Mouse (Mus musculus) gastrocnemius, postnatal 14 days (tissue): ENCODE data around the gene Zfp940. TPM values are rescaled to one million over a fixed set of nuclear protein-coding genes. Genes with fewer than 3 reads are reported as not detected.
"Not testable (repeated sequence)": the region's sequence is repeated elsewhere in the genome, so short reads cannot be mapped to it uniquely, and the experiment has no call there.

Source experiments
- DNase-seq: peaks from one replicate; pipeline ENCODE4 v3.0.0; 2021; ENCODE audit warnings: mixed read lengths
- intact Hi-C: fragments of 180-260 bp; cut with DNase I; formaldehyde crosslinking; loops from one replicate; pipeline ENCODE4 v1.15.1; 2025; ENCODE audit warnings: low total_unique reads
- long read RNA-seq, 2 experiments: library from polyadenylated mRNA; stranded (forward); transcript quantifications; one replicate each; pipeline ENCODE4 v2.0.0; 2021
- total RNA-seq, 2 experiments: library from RNA; stranded (reverse); gene quantifications; 2 replicates each; pipeline ENCODE4 v1.2.3; 2021

Gene Zfp940
- total RNA-seq, result under 1 TPM; 0.27 to 0.35 TPM
- long read RNA-seq, experiment 1, partial matches to known transcripts, result 0 of 1 reads
- long read RNA-seq, experiment 1, other reads (novel, unspliced or antisense), result 0 of 1 reads
- long read RNA-seq, experiment 2, partial matches to known transcripts, result 0 of 1 reads
- long read RNA-seq, experiment 2, other reads (novel, unspliced or antisense), result 0 of 1 reads

DNA sequence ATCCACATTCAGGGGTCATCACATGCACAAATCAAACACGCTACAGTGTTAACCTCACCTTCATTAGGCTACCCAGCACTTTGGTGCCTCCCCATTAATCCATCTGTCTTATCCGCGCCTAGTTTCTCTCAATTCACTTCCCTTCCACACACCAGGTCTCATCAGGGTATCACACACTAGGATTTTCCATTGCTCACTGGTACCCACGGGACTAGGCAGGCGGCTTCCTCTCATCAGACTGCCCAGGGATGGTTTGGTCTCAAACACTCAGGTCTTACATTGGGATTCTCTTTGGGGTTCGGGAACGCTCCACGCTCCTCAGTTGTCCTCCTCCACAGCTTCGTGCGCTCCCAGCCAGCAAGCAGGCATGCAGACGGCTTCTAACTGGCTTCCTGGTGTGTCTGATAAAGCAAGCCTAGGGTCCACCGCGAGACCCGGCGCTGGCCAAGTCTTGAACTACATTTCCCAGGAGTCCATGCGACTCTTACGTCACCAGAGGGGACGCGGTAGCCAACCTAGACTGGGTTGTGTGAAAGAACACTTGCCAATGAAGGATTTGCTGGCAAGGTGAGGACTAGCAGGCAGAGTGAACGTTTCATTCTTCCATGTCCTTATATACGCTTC lies at the start of gene Zfp940:
Gene Zfp940, minus strand, starts transcription at position 451 of the 624 bp plus-strand sequence.
- peak; percentile 70 for DNase-seq

DNA sequence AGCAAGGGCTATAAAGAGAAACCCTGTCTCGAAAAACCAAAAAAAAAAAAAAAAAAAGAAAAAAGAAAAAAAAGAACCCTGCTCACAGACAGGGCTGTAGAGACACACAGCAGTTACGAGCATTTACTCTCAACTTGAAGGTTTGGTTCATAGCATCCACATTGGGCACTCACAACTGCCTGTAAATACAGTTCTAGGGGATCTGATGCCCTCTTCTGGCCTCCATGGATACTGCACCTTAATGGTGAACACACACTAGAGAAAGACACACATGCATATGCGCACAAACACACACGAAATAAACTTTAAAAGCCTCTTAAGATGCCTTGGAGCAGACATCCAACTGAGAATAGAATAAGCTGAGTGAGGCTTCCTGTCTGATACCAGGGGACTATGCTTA lies 44.9 kb upstream of the Zfp940 start:
- DNase-seq, result no peak
- intact Hi-C loops, result no loop called here

More for the DNA sequence above, at the start of gene Zfp940:
- intact Hi-C loops, result no loop called here

- intact Hi-C loops, result no loop called here
- DNase-seq, result no peak
Measured at GRCm38 (mm10) chr7:29892756-29893155, 39.3 kb upstream of the Zfp940 start.

DNA sequence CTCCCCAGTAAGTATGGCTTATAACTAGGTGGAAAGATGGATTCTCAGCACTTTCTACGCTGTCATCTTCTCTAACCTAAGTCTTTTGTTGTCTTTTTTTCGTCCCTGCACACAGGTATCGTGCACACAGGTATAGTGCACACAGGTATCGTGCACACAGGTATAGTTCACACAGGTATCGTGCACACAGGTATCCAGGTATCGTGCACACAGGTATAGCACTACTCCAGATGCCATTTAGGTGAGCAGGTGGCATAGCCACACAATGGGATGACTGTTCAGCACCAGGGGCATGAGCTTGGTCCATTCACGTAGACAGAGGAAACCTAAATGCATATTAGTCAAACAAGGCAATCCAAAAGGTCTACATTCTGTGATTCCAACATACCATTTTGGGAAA lies 37.0 kb upstream of the Zfp940 start:
- DNase-seq, result no peak
- intact Hi-C loops, result no loop called here

- DNase-seq, result no peak
- intact Hi-C loops, result no loop called here
Measured at GRCm38 (mm10) chr7:29880916-29881315, 27.4 kb upstream of the Zfp940 start.

GRCm38 (mm10) chr7:29880056-29880455 lies 26.6 kb upstream of the Zfp940 start:
- DNase-seq, result no peak
- intact Hi-C loops, result no loop called here

GRCm38 (mm10) chr7:29877561-29877960 lies 24.1 kb upstream of the Zfp940 start:
- DNase-seq, intact Hi-C loops: not testable (repeated sequence)

DNA sequence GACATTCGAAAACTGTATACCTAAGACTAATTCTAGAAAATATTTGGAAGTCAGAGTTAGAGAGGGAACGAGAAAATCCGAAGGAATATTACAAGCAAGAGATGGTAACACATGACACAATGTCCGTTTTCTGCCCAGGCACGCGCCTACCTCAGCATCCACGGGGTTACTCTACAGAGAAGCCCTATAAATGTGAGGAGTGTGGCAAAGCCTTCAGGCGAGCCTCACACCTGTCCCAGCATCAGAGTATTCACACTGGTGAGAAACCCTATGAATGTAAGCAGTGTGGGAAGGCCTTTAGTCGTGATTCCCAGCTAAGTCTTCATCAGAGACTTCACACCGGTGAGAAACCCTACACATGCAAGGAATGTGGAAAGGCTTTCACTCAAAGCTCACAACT lies 20.8 kb upstream of the Zfp940 start:
- no peak for DNase-seq
- intact Hi-C loops, result no loop called here

DNA sequence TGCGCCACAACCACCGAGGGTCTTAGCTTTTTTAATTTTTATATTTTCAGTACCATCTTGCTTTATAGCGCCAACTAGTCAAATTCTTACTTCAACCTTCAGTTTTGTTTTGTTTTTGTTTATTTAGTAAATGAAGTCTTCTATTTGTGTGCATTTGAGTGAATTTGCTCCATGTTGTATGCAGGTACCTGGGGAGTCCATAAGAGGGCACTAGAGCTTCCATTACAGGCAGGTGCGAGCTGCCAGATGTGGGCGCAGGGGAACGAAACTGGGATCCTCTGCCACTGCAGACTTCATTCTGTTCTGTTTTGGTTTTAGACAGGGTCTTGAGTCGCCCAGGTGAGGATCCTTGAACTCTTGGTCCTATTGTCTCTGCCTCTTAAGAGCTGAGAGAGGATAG lies 8.2 kb upstream of the Zfp940 start:
- intact Hi-C loops, result no loop called here

DNA sequence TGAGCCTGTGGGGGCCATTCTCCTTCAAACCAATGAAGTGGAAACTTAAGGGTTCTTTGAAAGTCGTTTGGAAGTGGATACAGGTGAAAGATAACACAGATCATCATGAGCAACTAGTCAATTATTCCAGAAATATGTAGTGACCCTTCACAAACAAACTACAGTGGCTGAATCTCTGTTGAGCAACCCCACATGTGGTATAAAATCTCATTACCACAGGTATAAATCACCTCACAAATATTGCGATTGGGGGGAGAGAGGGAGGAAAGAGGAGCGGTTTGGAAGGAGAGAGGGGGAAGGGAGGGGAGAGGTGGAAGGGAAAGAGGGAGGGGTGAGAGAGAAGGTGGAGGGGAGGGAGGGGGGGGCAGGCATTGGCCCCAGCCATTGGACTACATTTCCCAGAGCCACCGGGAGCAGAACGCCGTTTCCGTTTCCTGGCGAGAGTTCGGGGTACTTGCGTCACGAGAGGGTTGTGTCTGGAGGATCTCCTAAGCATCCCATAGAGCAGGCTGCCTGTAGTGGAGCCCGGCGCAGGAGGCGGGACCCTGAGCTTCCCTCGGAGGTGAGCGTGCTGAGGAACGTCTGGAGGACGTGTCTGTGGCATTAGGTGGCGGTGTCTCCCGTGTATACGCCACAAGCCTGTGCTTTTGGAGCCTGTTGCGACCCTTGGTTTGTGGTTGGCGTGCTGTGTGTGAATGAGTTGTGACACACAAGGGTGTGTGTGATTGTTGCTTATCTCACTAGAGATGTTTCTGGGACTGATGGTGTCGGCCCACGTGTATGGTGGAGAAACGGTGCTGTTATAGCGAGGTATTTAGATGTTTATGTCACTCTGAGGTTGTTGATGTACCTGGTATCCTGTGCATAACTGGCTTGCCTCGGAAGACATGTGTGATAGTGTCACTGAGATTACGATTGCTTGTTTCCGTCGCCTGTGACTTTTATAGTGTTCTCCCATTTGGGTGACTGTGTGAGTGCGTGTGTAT lies 6.4 kb upstream of the Zfp940 start, which contains the start of gene Zfp420:
Gene Zfp420, plus strand, starts transcription at position 448 of the 986 bp plus-strand sequence.
- peak; percentile 90 for DNase-seq
- intact Hi-C loops, result no loop called here

More for the DNA sequence above, 8.2 kb upstream of the Zfp940 start:
- DNase-seq, result no peak

GRCm38 (mm10) chr7:29852831-29853218 lies 644 bp downstream of the Zfp940 start:
- no peak for DNase-seq
- intact Hi-C loops, result no loop called here

DNA sequence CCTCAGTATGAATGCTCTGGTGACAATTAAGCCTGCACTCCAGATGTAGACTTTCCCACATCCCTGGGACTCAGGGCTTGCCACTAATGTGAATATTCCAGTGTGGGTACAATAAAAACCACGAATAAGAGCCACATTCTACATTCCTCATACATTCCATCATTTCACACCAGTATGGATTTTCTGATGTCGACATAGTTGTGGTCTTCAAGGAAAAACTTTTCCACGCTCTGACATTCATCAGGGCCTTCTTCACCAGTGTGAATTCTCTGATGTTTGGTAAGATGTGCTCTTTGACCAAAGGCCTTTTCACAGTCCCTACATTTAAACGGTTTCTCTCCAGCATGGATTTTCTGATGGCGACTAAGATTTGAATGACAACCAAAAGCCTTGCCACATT lies 8.9 kb downstream of the Zfp940 start:
- intact Hi-C loops, result no loop called here
- no peak for DNase-seq

- DNase-seq, result no peak
- intact Hi-C loops, result no loop called here
Measured at GRCm38 (mm10) chr7:29842105-29842504, 11.4 kb downstream of the Zfp940 start.

GRCm38 (mm10) chr7:29839256-29839655 lies 14.2 kb downstream of the Zfp940 start:
- DNase-seq, result no peak
- intact Hi-C loops, result no loop called here

DNA sequence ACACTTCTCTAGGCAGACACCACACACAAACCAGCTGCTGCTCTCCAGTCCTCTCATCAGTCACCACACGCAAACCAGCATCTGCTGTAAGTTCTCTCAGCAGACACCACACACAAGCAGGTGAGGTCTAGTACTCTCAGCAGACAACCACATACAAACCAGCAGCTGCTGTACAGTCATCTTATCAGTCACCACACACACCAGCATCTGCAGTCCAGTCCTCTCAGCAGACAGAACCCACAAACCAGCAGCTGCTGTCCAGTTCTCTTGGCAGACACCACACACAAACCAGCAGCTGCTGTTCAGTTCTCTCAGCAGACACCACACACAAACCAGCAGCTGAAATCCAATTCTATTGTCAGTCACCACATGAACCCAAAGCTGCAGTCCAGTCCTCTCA lies 16.7 kb downstream of the Zfp940 start:
- DNase-seq, result no peak
- intact Hi-C loops, result no loop called here

DNA sequence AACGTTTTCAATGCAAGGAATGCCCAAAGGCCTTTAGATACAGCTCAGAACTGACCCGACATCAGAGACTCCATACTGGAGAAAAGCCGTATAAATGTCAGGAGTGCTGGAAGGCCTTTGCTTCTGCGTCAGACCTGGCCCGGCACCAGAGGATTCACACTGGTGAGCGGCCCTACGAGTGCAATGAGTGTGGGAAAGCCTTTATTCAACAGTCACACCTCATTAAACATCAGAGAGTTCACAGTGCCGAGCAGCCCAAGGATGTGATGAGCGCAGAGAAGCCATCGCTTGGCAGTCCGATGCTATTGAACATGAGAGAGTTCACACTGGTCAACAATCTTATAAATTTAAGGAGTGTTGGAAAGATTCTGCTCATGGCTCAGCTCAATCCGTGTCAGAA lies 23.7 kb downstream of the Zfp940 start:
- no peak for DNase-seq
- intact Hi-C loops, result no loop called here

- no peak for DNase-seq
- intact Hi-C loops, result no loop called here
Measured at GRCm38 (mm10) chr7:29828001-29828400, 25.5 kb downstream of the Zfp940 start.

DNA sequence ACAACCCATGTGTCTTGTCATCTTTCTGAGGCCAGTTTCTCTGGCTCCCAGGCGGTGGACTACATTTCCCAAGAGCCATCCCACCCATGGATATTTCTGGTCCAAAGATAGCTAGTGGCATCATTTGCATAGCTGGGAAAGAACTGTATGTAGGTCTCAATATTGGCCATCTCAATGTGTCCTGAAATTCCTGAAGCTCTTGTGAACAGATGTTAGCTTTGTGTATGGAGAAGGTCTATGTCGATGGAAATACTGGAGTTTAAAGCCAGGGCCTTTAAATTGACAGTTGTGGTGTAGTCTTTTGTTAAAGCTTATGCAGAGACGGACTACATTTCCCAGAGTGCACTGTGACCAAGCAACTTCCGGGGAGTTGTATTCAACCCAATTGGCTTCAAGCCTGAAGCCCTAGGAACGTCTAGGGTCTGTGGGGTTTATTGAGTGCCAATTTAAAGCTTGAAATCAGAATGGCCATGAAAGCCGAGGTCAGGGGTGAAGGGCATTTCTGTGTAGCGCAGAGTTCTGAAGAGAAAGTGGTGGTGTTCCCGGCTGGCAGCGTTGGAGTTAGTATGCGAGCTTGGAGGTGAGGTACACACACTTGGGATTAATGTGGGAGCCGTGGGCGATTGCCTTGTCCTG lies 34.7 kb downstream of the Zfp940 start:
- DNase-seq, result peak; percentile 58
- intact Hi-C loops, result no loop called here

- peak; percentile 86 for DNase-seq
Measured at GRCm38 (mm10) chr7:29815910-29816429, 37.5 kb downstream of the Zfp940 start, which contains the start of gene Zfp790. TSS of gene Zfp790 (plus strand) at chr7:29816114.

More at GRCm38 (mm10) chr7:29815910-29816429, 37.5 kb downstream of the Zfp940 start, which contains the start of gene Zfp790:
- intact Hi-C loops, result no loop called here
